In the genomic region with DNA sequence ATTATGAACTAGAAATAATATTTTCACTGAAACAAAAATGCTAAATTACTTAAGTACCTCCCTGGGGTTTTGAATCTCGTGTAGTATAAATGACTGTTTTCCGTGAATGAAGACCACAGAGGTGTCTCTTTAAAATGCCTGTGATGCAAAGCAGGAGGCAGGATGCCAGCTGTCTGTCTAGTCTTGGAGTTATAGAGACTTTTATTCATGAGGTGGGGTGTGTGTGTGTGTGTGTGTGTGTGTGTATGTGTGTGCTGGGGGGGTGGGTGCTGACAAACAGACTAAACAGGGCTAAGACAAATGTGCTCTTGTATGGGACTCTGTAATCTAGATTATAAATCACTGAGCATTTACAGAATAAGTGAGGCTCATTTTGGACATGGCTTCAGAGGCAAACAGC, we compare ENCODE assay signal across 14 mouse cellular contexts.
"Had no signal": no experiment of that assay in that cellular context is flagged by ENCODE, and none has a peak within 500 bp of the region (broad histone marks: within the 10 kb centered on the region; RNA-seq: fewer than 3 reads in every experiment).

No protein-coding gene starts in this region.

- H3K4me3 ChIP-seq: kidney, embryonic 15.5 days; limb, embryonic 13.5 days; midbrain, embryonic 12.5 days; stomach, embryonic 15.5 days had no signal

- H3K36me3 ChIP-seq: kidney, embryonic 15.5 days; limb, embryonic 13.5 days; midbrain, embryonic 12.5 days; stomach, embryonic 15.5 days had no signal

- H3K27ac ChIP-seq: kidney, embryonic 15.5 days; limb, embryonic 13.5 days; liver, embryonic 14.5 days; midbrain, embryonic 12.5 days; stomach, embryonic 15.5 days had no signal

- H3K4me2 ChIP-seq: kidney, embryonic 15.5 days; limb, embryonic 13.5 days; midbrain, embryonic 12.5 days; stomach, embryonic 15.5 days had no signal

- H3K27me3 ChIP-seq: kidney, embryonic 15.5 days; midbrain, embryonic 12.5 days; stomach, embryonic 15.5 days had no signal

- DNase-seq: kidney, adult 18-20 months; kidney, postnatal 14 days; left cerebral cortex, postnatal 4 days; lung, adult 2 months; lung, postnatal 10 days; lung, postnatal 4 days; right cerebral cortex, postnatal 14 days; thymus, adult 2 months; thymus, postnatal 25 days had no signal

- H3K9ac ChIP-seq: kidney, embryonic 15.5 days; limb, embryonic 13.5 days; liver, embryonic 14.5 days; midbrain, embryonic 12.5 days; stomach, embryonic 15.5 days had no signal

- H3K4me1 ChIP-seq: kidney, embryonic 15.5 days; midbrain, embryonic 12.5 days; stomach, embryonic 15.5 days had no signal

- H3K9me3 ChIP-seq: kidney, embryonic 15.5 days; limb, embryonic 13.5 days; midbrain, embryonic 12.5 days; stomach, embryonic 15.5 days had no signal
